Mouse (Mus musculus) spleen, postnatal 10 days (tissue): Measurements from ENCODE around the gene Smim10l1.

Source experiments
- DNase-seq, 2 experiments: peaks; one replicate each; pipeline ENCODE4 v3.0.0; 2021 to 2022; ENCODE audit warnings: low spot score in 2 of 2

Gene Smim10l1

DNA sequence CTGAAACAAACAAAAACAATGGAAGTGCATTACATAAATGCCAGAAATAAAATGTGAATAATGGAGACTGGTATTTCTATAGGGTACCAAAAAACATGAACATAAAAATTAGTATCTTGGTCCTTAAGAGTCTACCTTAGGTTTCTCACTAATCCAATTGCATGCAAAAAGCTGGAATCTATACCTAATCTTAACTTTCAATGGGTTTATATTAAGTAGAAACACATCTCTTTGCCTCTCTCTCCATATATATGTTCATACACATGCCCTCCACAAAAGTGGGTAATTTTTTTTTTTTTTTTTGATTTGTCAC, at the start of gene Smim10l1:
Gene Smim10l1, plus strand, starts transcription at position 301 of the 313 bp plus-strand sequence.
- no peak for DNase-seq

DNA sequence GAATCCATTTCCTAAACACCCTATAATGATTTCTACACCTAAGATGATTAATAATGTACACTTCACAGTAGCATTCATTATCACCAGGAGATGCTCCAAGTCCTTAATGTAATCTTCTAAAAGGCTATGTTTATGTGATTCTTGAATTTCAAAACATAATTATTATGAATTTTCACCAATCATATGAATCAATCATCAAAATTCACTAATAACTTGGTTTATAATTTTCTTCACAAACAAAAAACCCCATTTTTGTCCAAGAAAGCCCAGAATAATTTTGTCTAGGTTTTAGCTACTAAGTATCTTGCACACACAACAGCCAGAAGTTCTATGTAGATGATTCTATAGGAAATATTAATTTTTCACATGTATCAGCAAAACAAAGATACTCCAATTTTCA, 49.0 kb upstream of the Smim10l1 start, which contains the start of gene Tas2r140:
Gene Tas2r140, minus strand, starts transcription at position 101 of the 400 bp plus-strand sequence.
- no peak for DNase-seq

DNA sequence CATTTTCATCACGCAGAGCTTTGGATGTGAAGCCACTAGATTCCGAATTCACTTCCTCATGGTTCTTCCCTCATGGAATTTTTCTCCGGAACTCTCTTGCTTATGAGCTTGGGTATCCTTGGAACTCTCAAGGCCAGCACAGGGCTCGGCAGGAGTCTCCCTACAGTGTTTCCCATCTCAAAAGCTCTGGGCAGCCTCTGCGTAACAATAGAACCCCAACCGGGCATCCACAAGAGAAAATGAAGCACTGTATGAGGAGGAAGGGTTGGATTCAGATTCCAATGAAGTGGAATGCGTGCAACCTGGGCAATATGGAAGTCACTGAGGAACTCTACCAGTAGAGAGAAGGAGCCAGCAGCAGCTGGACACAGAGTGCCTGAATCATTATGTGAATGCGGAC, 12.5 kb upstream of the Smim10l1 start:
- DNase-seq, result no peak

DNA sequence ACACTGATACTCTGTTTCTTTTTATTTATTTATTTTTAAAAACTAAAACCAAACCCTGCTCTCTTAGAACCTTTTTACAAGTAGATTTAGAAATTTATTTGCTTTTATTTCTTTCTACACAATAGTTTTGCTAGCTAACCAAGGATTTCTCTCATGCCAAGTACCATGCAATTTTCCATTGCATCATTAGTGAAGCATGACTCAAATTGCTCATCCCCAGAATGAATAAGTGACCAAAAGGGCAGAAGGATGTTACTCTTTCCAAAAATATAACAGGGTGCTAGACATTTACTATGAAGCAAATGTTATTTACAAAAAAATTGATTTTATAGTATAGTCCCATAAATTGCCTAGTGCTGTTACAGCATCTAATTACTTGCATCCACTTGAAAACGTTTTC, 2.3 kb upstream of the Smim10l1 start:
- no peak for DNase-seq

DNA sequence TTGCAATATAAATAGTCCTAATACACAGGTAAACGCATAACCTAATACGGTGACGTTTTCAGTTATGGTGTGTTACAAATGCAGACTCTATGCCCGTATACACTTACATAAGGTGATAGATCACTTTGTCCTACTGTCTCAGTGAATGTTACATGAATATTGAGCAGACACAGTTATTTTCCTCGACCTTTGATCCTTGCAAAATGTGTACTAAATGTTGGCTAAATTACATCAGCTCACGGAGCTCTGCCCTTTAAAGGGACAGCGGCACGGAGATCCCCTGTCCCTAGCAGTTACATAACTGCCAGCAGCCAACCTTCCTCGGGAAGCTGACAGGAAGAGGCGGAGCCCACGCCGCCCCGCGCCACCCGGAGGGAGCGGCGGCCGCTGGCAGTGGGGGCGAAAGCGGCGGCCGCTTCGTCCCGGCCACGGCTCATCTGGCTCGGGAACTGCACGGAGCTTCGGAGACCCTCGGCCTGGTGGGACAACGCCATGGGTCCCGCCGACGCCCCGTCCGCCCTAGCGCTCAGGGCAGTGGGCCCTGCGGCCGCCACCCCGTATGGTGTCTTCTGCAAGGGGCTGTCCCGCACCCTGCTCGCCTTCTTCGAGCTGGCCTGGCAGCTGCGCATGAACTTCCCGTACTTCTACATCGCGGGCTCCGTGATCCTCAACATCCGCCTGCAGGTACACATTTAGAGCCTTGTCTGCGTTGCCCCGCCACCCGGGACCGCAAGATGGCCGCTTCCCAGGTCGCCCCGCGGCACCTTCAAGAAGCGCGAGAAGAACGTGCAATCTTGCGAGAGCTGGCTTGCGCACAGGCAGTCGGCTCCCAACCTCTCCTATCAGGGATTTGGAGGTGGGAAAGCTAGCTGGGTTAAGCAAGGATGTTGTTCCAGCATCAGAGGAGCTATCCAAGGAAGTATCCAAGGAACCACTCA, 482 bp downstream of the Smim10l1 start:
- DNase-seq, result peak; percentile 59 to 82
